In genomic region chr16:20653315-20653714, GRCm38 (mm10) we compare ENCODE assay signal across 1 mouse cellular context.
TF ChIP-seq lines count a peak whose summit lies in the region.

No protein-coding gene starts in this region.

TF ChIP-seq in MEL, 35 proteins besides CTCF, POLR2A, EP300 and RAD21:
- TF ChIP-seq ZKSCAN1 (IDR thresholded peaks at IDR 0.05; ENCODE audit: low read depth, low read length): no peak
- no peak for TF ChIP-seq MYC (IDR thresholded peaks at IDR 0.05; ENCODE audit: low read depth, low read length)
- no peak for TF ChIP-seq RCOR1 (IDR thresholded peaks at IDR 0.05; ENCODE audit: low read depth, low read length)
- no peak for TF ChIP-seq USF2 (IDR thresholded peaks at IDR 0.05; ENCODE audit: borderline replicate concordance in 1 of 2, insufficient read depth in 1 of 2, low read depth in 1 of 2, low read length in 2 of 2)
- TF ChIP-seq TCF12 (IDR thresholded peaks at IDR 0.05; ENCODE audit: low read depth, low read length): no peak
- no peak for TF ChIP-seq MXI1 (IDR thresholded peaks at IDR 0.05; ENCODE audit: low read depth, low read length)
- no peak for TF ChIP-seq KAT2A (conservative IDR thresholded peaks at IDR 0.05; ENCODE audit: low read depth, low read length)
- TF ChIP-seq ETS1 (IDR thresholded peaks at IDR 0.05; ENCODE audit: low read depth, low read length): no peak
- no peak for TF ChIP-seq POLR2AphosphoS5 (IDR thresholded peaks at IDR 0.05; ENCODE audit: borderline replicate concordance, low read depth, low read length)
- no peak for TF ChIP-seq TBP (IDR thresholded peaks at IDR 0.05; ENCODE audit: low read depth, low read length)
- TF ChIP-seq MYB (IDR thresholded peaks at IDR 0.05; ENCODE audit: low read depth, low read length): no peak
- TF ChIP-seq BHLHE40 (IDR thresholded peaks at IDR 0.05; ENCODE audit: borderline replicate concordance, low read depth, low read length): no peak
- TF ChIP-seq ZMIZ1 (IDR thresholded peaks at IDR 0.05; ENCODE audit: low read depth, low read length): no peak
- TF ChIP-seq GATA1 (IDR thresholded peaks at IDR 0.05; ENCODE audit: low read depth, low read length): no peak
- TF ChIP-seq SMC3 (IDR thresholded peaks at IDR 0.05; ENCODE audit: low read depth, low read length): no peak
